Mouse (Mus musculus) left cerebral cortex, postnatal 4 days (tissue): ENCODE data around the gene Aff3. TPM values are rescaled to one million over a fixed set of nuclear protein-coding genes. Genes with fewer than 3 reads are reported as not detected.

Experiments
- DNase-seq: peaks from one replicate; pipeline ENCODE4 v3.0.0-alpha.2; 2022
- intact Hi-C: fragments of 180-260 bp; cut with DNase I; formaldehyde crosslinking; loops from one replicate; pipeline ENCODE4 v1.15.1; 2025
- total RNA-seq, 2 experiments: library from RNA; stranded (reverse); gene quantifications; 2 replicates each; pipeline ENCODE4 v1.2.3; 2021

Gene Aff3
- total RNA-seq, 2 experiments from 2014 or later = 159 to 167 TPM

DNA sequence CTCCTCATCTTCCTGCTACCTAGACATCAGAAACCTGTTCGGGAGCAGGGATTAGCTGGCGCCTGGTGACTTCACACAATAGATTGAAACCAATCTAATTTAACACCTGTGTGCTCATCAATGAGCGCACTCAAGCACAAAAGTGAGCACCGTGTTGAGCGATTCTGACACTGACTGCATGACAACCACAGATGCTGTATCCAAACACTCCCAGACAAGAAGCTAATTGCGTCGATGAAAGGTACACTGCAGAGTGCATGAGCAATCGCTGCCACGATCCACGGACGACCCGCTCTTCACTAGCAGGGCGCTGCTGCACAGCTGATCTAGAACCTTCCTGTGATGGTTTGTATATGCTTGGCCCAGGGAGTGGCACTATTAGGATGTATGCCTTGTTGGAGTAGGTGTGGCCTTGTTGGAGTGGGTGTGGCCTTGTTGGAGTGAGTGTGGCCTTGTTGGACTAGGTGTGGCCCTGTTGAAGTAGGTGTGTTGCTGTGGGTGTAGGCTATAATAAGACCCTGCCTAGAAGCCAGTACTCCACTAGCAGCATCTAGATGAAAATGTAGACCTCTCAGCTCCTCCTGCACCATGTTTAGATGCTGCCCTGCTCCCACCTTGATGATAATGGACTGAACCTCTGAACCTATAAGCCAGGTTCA is 161.2 kb downstream of the Aff3 start:
- intact Hi-C loops = no loop called here
- DNase-seq = no peak

DNA sequence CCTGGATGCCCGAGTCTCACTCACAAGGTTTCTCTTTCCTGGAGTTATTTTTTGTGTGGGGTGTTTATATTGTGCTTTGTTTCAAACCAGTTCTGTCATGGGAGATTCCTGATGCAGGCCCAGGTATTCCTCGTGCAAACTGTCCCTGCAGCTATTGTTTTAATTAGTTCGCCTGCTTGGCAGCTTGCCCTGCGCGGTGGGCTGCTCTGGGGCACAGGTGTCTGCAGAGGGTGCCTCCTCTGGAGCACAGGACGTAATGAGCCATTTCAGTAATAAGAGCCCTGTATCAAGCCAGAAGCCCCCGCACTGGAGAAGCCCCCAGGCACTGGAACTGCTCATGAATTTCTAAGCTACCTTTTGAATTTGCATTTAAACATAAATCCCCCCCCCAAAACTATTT is 162.0 kb downstream of the Aff3 start:
- intact Hi-C loops = no loop called here
- peak; percentile 51 for DNase-seq

DNA sequence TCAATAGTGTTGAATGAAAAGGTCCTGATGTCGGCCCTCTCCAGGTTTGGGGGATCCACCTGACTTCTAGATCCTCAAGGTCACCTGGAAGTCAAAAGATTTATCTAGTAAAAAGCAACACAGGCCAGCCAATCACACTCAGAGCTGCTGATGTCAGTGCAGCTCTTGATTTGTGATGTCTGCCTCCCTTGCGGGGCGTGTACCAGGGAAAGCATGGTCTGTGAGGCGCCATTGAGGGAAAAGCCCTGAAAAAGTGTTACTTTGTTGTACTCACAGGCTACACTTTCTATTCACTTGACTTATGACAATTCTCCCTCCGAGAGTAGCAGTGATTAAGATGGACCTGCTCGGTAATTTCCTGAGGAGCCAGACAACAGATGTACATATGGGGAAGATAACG is 163.5 kb downstream of the Aff3 start:
- DNase-seq = no peak
- intact Hi-C loops = no loop called here

DNA sequence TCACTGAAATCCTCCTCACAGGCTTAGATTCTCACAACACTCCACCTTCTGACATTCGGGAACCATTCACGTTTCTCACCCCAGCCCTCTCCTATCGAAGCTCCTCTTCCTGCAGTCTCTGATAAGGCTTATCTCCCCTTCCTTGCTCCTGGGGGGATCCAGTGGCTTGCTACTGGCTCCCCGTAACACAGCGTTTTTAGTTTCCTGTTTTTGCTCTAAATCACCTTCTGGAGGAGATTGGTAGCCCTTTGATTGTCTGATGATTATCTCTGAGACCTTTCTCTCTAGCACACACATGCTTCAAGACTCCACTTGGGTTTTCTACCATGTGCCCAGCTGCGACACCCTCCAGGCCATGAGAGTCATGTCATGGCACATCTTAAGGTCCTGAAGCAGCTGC is 165.3 kb downstream of the Aff3 start:
- intact Hi-C loops = no loop called here
- DNase-seq = no peak

DNA sequence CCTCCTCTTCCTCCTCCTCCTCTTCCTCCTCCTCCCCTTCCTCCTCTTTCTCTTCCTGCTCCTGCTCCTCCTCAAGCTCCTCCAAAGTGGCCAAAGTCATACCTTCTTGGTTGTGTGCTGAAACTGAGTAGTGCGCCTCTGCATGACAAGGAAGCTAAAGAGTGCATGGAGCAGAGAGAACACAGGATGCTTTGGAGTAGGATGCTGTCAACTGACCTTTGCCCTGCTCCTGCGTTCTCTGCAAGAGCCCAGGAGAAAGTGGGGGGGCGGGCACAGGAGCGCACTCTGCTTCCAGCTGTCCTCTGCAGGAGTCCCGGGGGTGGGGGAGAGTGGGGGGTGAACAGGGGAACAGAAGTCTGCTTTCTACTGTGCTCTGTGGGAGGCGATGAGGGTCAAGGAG is 167.2 kb downstream of the Aff3 start:
- intact Hi-C loops = no loop called here
- no peak for DNase-seq

DNA sequence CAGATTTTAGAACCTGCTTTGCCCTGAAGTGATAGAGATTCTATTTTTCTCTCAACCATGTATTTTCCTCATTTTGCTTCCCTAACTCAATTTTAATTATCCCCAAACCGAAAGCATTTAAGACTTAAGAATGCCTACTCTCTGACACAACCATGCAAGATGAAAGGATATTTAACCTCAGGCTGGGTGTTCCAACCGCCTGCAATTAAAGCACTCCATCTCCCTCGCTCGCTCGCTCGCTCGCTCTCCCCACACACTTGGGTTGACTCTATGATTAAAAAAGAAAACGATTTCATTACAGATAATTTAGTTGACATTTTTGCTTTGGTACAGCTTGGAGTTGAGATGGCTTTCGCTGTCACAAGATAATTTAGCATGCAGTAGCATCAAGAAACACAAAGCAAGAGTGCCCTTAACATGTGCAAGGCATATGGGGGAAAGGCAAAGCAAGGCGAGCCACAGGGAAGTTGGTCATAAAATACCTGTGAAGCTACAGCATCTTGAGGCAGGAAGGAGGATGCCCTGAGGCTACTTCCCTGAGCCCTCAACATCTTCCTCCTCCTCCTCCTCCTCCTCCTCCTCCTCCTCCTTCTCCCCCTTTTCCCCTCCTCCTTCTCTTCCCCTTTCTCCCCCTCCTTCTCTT is 167.7 kb downstream of the Aff3 start:
- intact Hi-C loops = no loop called here
- no peak for DNase-seq

DNA sequence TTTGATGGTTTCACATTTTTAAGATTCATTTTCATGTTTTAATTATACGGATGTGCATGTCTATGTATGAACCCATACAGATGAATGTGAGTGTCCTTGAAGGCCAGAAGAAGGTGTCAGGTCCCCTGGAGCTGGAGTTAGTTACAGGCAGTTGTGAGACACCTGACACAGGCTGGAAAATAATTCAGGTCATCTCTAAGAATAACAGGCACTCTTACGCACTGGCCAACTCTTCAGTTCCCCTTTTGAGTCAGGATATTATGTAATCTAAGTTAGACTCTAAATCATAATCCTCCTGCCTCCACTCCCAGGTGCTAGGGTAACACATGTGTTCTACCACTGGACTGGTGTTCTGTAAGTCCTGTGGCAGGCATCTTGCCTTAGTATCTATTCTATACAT is 169.5 kb downstream of the Aff3 start:
- no peak for DNase-seq
- intact Hi-C loops = no loop called here

DNA sequence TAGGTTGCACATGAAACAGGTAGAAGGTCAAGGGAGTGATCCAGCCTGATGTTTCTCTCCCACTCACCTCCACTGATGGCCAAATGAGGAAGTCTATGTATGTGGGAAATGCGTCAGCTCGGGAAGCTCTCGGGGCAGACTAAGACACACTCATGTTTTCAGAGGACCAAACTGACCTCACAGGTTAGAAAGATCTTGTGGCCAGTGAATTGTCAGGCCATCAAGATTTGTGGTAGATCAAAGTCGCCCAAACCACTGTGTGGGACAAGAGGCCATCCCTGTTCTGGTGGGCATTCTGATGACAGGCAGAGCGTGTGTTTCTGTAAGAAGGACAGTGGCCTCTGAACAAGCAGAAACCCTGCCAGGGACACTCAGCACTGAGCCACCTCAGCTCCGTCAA is 175.0 kb downstream of the Aff3 start:
- no peak for DNase-seq
- intact Hi-C loops = no loop called here

DNA sequence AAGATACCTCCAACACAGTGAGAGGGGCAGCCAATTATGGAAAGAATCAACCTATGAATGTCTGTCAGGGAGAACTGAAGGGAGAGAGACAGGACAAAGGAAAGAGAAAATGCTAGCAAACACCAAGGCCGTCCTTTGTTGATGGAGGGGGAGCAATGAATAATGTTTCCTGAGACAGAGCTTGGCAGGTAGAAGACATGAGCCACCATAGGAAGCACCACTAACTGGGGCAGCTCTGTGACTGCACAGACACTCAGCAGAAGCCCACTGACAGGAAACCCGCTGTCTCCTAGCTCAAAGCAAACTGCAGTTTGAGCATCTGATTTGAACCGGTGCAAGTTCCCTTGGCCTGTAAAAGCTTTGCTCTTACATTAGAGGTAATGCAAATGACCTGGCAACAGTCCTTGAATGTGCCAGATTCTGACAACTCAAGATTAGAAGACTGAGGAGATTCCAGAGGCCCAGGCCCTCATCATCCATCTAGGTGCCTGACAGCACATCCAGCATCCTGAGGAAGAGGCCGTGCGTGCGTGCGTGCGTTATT is 176.0 kb downstream of the Aff3 start:
- no peak for DNase-seq
- intact Hi-C loops = no loop called here

DNA sequence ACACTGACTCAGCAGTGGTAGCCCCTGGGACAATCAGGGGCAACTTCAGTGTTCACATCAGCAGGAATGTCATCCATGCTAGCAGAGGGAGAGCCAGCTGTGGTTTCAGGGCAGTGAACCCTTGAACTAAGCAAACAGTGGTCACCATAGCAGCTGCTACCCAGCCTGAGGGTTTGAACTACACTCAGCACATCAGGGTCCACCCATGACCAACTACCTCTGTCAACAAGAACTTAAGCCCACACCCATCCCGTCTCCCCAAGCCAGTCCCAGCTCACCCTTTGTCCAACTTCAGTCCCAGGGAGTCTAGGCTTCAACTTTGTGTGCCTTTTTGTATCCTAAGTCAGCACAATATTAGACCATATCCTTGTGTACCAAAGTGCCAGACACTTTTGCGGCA is 176.9 kb downstream of the Aff3 start:
- intact Hi-C loops = no loop called here
- no peak for DNase-seq

DNA sequence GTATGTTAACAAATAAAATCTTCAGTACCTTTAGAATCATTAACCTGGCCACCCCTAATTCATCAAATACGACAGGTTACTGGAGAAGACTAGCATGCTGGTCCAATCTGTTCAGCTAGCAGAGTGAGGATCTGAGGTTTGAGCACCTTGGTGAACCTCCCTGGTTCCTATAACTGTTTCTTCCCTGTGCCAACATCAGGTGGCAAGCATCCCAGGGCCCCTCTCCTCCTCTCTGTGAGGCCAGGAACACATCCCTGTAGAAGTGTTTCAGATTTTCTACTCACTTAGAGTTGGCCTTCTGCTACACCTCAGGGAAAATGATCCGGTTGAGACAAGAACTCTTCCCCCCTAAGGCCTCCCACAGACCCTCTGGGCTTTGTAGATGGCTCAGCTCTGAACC is 181.6 kb downstream of the Aff3 start:
- no peak for DNase-seq
- intact Hi-C loops = no loop called here

DNA sequence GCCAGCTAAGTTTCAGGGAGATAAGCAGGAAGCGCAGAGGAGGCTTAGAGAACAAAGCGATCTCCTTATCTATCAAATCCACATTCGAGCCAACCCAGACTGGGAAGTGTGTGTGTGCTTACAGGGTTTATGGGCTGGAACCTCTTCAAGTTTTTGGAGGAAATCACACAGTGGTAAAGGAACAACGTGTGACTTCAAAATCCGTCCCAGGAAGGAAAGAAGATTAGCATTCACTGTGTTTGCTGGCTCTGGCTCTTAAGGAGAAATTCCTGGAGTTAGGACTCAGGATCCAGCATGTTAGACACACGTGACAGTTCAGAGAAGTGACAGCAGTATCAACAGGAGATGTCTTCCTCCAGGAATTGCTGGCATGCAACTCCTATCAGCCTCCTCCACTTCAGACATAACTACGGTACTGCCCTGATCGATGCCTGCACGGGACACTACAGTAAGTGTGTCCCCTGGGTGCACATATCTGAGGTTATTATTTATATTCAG is 186.5 kb downstream of the Aff3 start:
- no peak for DNase-seq
- intact Hi-C loops = no loop called here

DNA sequence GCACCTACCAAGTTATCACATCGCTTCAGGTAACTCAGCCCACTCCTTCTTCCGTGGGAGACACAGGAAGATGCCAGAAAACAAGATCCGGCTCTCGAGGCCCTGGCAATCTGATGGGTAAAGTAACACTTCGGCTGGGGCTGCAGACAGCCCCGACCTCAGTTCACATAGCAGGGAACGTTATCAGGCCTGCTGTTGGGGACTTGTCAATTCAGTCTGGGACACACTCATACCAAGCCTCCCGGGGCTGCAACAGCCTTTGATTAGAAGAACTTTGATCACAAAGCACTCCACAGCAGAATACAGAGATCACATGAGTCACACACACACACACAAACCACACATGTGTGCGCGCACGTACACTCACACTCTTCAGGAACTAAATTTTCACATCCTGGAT is 193.9 kb downstream of the Aff3 start:
- intact Hi-C loops = no loop called here
- no peak for DNase-seq

DNA sequence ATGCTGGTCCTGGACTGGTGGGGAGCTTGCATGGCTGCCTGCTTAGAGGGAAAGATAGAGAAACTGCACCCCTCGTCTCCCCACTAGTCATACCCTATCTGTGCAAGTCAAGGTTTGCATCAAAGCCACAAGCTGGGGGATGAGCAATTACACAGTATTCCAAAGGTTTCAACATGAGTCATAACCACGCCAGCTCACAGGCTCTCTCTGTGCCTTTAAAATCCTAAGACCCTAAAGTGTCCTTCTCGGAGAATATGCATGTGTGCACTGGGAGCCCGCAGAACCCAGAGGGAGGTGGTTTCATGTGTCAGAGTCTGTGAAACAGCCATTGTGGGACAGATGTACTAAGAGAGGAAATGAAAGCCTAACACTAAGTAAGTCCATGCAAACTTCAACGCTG is 194.6 kb downstream of the Aff3 start:
- intact Hi-C loops = no loop called here
- no peak for DNase-seq

DNA sequence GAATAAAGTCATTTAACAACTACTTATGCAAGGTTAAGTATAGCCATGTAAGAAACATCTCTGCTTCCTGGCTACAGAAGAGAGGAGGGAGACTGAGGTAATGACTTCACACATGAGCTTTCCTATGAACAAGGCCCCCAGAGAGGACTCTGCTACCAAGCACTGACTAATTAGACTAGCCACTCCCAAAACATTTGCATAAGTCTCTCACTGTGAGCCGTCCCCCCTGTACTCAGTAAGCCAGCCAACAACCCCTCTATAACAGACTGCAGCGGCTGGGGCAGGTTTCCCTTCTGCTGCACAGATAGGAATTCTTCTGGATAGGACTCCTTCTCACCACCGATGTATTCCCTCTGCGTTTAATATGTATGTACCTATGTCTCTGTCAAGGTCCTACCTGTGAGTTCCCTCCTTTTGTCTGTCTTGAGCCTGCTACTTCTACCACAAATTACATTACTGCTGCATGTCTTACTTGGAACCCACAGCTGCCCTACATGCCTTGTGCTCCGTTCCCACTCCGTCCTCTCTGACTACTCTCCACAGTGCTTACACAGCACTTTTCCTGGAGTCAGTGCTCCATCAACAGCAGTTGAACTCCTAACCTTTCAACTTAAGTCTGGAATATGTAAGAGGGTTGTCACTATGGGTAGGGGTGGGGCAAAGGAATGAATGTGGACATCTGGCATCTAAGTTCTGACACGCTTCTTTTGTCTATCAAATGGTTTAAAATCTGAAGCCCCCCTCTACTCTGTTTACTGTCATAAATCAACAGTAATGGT is 197.3 kb downstream of the Aff3 start:
- no peak for DNase-seq
- intact Hi-C loops = no loop called here

DNA sequence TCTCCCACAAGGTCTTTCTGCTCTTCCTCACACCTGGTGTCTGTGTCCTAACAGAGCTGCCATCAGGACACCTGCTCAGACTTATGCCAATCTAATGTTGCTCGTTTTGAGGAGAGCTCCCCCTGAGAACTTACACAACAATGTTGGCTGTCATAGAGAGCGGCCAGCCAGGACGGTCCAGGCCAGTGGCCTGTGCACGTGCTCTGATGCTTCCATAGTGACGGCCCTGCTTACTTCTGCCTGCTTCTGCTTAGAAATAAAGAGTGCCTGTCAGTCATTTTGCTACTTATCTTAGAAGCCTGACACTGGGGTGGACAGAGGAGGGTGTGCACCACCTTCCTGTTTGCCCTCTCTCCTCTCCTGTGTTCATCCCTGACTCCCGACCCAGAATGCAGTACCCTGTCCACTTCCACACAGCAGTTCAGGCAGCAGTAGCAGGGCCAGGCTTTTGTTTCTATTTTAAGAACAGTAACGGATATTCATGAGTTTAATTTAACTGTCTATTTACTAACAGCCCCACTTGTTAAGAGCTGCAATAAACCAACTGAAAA is 208.0 kb downstream of the Aff3 start:
- intact Hi-C loops = no loop called here
- DNase-seq = no peak

DNA sequence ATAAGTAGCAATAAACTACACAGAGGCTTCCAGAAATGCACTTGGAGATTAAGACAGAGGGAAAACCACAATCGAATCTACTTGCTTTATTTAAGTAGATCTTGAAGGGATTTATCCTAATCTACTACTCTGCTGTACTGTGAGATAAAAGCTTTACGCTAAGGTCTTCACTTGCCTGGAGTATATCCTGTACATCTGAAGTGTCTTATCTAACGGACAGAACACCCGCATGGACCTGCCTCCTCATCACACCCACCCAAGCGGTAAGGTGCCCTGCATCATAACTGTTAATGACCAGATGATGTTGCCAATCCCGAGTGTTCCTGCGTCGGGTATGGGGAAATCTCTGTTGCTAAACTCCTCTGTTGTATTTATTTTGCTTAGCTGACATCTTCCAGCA is 209.8 kb downstream of the Aff3 start:
- intact Hi-C loops = no loop called here
- no peak for DNase-seq

DNA sequence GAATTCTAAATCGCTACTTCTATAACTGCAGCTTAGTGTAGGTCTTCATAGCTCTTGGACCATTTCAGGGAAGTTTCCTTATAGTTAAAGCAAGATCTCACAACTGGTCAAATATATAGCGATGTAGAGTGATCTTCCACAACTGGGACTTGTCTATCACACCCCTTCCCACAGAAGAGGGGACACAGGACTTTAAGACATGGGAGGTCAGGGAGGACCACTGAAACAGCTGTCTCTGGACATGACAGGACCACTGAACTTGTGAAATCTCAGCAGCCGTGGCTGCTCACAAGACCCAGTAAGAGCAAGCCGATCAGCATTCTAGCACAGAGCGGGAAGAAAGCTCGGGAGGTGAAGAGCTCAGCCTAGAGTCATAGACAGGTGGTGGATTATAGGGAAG is 213.4 kb downstream of the Aff3 start:
- no peak for DNase-seq
- intact Hi-C loops = no loop called here

DNA sequence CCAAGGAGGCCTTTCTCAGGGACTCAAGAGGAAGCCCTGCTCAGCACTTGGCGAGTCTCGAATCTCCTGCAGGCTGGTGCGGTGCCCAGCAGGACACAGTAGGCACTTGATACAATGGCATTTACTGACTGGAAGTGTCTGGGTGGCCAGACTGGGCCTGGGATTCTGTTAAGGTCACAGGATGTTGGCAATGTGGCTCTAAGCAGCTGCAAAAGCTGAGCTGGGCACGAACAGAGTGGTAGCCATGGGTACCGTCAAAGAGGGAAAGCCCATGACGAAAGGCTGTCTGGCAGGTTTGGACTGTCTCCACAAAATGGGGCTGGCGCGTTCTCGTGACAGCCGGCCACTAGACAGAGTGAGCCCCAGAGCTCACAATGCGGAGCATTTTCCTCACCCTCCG is 214.1 kb downstream of the Aff3 start:
- intact Hi-C loops = no loop called here

DNA sequence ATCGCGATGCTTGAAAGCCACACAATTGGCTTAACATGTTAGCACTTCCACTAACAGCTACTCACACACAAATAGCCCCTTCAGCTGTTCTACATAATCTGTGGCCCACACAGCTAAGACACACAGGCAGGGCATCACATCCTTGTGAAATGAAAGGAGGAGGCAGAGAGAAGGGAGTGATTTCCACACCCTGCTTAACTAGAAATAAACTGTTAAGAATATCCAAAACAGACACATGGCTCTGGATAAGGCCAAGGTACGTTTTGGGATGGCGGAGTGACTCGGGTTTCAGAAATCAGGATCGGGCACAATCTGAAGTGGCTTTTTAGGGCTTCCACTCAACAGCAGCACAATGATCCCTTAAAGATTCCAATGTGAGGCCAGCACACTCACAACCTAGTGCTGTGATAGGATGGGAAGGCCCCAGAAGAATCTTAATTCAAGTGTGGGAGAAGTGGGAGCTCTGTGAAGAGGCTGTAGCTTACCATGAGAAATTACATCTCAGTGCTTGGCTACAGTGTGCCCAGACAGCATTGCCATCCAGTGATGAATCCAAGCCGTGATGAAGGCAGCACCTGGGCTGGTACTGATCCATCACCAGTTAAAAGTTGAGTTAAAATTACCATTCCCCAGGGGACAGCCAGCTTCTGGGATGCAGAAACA is 214.8 kb downstream of the Aff3 start:
- intact Hi-C loops = no loop called here
- DNase-seq = no peak

More for the DNA sequence above, 214.1 kb downstream of the Aff3 start:
- peak; percentile 90 for DNase-seq

DNA sequence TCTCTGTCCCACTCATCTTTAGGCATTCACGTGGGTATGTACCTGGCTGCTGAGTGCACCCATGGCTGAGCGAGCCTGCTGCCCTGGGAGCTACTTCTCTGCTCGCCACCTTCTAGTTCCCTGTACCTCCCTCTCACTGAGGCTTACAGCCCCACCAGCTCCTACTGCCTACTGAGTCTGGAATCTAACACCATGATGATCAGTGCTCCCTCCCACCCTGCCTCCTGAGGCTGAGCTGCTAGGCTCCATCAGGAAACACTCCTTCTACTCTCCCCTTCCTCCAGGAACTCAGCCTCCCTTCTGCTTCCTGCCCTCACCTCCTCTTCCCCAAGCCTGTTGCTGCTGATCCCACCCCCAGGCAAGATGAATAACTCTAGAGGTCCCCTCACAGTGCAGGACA is 215.9 kb downstream of the Aff3 start:
- DNase-seq = no peak
- intact Hi-C loops = no loop called here
